Mouse (Mus musculus) neural tube, embryonic 15.5 days (tissue): ENCODE data around the gene Hipk2. TPM values are rescaled to one million over a fixed set of nuclear protein-coding genes. Genes with fewer than 3 reads are reported as not detected.
A peak's percentile ranks its signal among the peaks of the same experiment; 100 is the strongest.

Experiments used
- ATAC-seq: fragments of 200-750 bp; cut with Nextera tagmentation; 2 replicates; pipeline ENCODE4 v1.8.0; 2017; ENCODE audit warnings: mild to moderate bottlenecking, moderate TSS enrichment, moderate library complexity; ENCODE audit not compliant: low FRiP score
- H3K27ac ChIP-seq: fragments of 300-500 bp; sonication (generic); replicated peaks from 2 replicates; pipeline ENCODE4 v1.5.1; 2015; ENCODE audit warnings: mild to moderate bottlenecking, inconsistent platforms
- H3K27me3 ChIP-seq: fragments of 300-500 bp; sonication (generic); replicated peaks from 2 replicates; pipeline ENCODE4 v1.6.1; 2015; ENCODE audit warnings: inconsistent platforms
- H3K36me3 ChIP-seq: fragments of 300-500 bp; sonication (generic); 2 replicates; pipeline ENCODE4 v1.6.1; 2015; ENCODE audit warnings: inconsistent platforms
- H3K4me1 ChIP-seq: fragments of 300-500 bp; sonication (generic); 2 replicates; pipeline ENCODE4 v1.6.1; 2015; ENCODE audit warnings: inconsistent platforms
- H3K4me2 ChIP-seq: fragments of 300-500 bp; sonication (generic); 2 replicates; pipeline ENCODE4 v1.6.1; 2015; ENCODE audit warnings: inconsistent platforms, mild to moderate bottlenecking, moderate library complexity
- H3K4me3 ChIP-seq: fragments of 300-500 bp; sonication (generic); replicated peaks from 2 replicates; pipeline ENCODE4 v1.5.1; 2015; ENCODE audit warnings: mild to moderate bottlenecking, inconsistent platforms
- H3K9ac ChIP-seq: fragments of 300-500 bp; sonication (generic); replicated peaks from 2 replicates; pipeline ENCODE4 v1.6.1; 2015; ENCODE audit warnings: mild to moderate bottlenecking, inconsistent platforms
- H3K9me3 ChIP-seq: fragments of 300-500 bp; sonication (generic); replicated peaks from 2 replicates; pipeline ENCODE4 v1.6.1; 2016; ENCODE audit warnings: inconsistent platforms
- WGBS: fragments of 180-500 bp; shearing (Covaris S2); methylation state at CpG from one replicate; pipeline ENCODE4 v1.1.7; 2015; ENCODE audit warnings: mixed read lengths; 5-methylcytosine and 5-hydroxymethylcytosine counted together
- polyA plus RNA-seq: library from polyadenylated mRNA; unstranded; fragments of >200 nt; fragmentation: Nextera tagmentation; extraction: Ambion mirVana; gene quantifications from 2 replicates; pipeline ENCODE4 v1.2.1, GENCODE M21; 2015

Gene Hipk2
- polyA plus RNA-seq, 1 experiment from 2014 or later = 32.9 TPM

- H3K4me3 ChIP-seq = no peak overlapping the region
- H3K4me2 ChIP-seq = no peak overlapping the region
- H3K27ac ChIP-seq = no peak overlapping the region
- no peaks in the 10 kb centered on the region for H3K4me1 ChIP-seq
- no peaks in the 10 kb centered on the region for H3K27me3 ChIP-seq
- 60% methylated on average over 6 of the region's 6 CpGs for WGBS
- H3K9ac ChIP-seq = no peak overlapping the region
- no peaks in the 10 kb centered on the region for H3K9me3 ChIP-seq
- H3K36me3 ChIP-seq = peaks cover 57% of the 10 kb centered on the region
- no peak for ATAC-seq
Measured at GRCm38 (mm10) chr6:38702810-38703399, 173.1 kb downstream of the Hipk2 start.

GRCm38 (mm10) chr6:38701421-38701820, 174.5 kb downstream of the Hipk2 start:
- Histone ChIP-seq H3K4me3 (no peak overlapping the region), H3K9ac (no peak overlapping the region), H3K4me2 (no peak overlapping the region), H3K36me3 (peaks cover 58% of the 10 kb centered on the region), H3K4me1 (no peaks in the 10 kb centered on the region), H3K27ac (no peak overlapping the region), H3K27me3 (no peaks in the 10 kb centered on the region), H3K9me3 (no peaks in the 10 kb centered on the region)
- WGBS = 49% methylated on average over 2 of the region's 2 CpGs
- ATAC-seq = no peak

GRCm38 (mm10) chr6:38698233-38698889, 177.6 kb downstream of the Hipk2 start:
- Histone ChIP-seq H3K27me3 (no peaks in the 10 kb centered on the region), H3K36me3 (peaks cover 69% of the 10 kb centered on the region), H3K9me3 (no peaks in the 10 kb centered on the region), H3K4me2 (no peak overlapping the region), H3K27ac (no peak overlapping the region), H3K4me1 (0 out of 2 replicates have a peak, but pooled peaks cover 4% of the 10 kb centered on the region), H3K9ac (no peak overlapping the region), H3K4me3 (no peak overlapping the region)
- WGBS = 94% methylated on average over 18 of the region's 18 CpGs
- ATAC-seq = no peak

DNA sequence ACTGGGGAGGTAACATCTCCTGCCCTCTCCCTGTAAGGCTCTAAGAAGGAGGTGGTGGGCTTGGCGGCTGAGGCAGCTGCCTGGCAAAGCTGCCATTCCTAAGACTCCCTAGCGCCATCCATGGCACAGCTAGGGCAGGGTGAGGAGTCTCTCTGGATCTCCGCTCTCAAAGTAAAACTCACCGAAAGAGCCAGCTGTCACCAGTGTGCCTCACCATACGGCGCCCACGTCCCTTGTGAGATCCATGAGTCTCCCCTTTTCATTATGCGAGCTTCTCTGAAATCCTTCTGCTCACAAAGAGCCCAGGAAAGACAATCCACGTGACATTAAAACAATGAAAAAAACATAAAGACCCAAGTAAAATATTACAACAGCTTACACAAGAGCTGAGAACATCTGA, 179.4 kb downstream of the Hipk2 start:
- ATAC-seq = no peak
- 81% methylated on average over 9 of the region's 9 CpGs for WGBS
- no peak overlapping the region for H3K4me3 ChIP-seq
- no peak overlapping the region for H3K27ac ChIP-seq
- no peaks in the 10 kb centered on the region for H3K27me3 ChIP-seq
- H3K4me1 ChIP-seq = 0 out of 2 replicates have a peak, but pooled peaks cover 4% of the 10 kb centered on the region
- H3K36me3 ChIP-seq = peaks cover 59% of the 10 kb centered on the region
- no peak overlapping the region for H3K4me2 ChIP-seq
- no peak overlapping the region for H3K9ac ChIP-seq
- no peaks in the 10 kb centered on the region for H3K9me3 ChIP-seq

GRCm38 (mm10) chr6:38695380-38696054, 180.4 kb downstream of the Hipk2 start:
- Histone ChIP-seq H3K27me3 (no peaks in the 10 kb centered on the region), H3K9ac (no peak overlapping the region), H3K9me3 (no peaks in the 10 kb centered on the region), H3K36me3 (peaks cover 56% of the 10 kb centered on the region), H3K4me2 (no peak overlapping the region), H3K4me3 (no peak overlapping the region), H3K4me1 (0 out of 2 replicates have a peak, but pooled peaks cover 4% of the 10 kb centered on the region), H3K27ac (no peak overlapping the region)
- WGBS = 28% methylated on average over 9 of the region's 9 CpGs
- peak; percentile 69; the same call in 1 of the 2 replicates for ATAC-seq

GRCm38 (mm10) chr6:38692556-38692955, 183.4 kb downstream of the Hipk2 start:
- H3K9me3 ChIP-seq = no peaks in the 10 kb centered on the region
- H3K27ac ChIP-seq = no peak overlapping the region
- H3K4me3 ChIP-seq = no peak overlapping the region
- H3K27me3 ChIP-seq = no peaks in the 10 kb centered on the region
- no peak overlapping the region for H3K9ac ChIP-seq
- 0 out of 2 replicates have a peak, but pooled peaks cover 4% of the 10 kb centered on the region for H3K4me1 ChIP-seq
- H3K4me2 ChIP-seq = no peak overlapping the region
- no peak for ATAC-seq
- H3K36me3 ChIP-seq = peaks cover 34% of the 10 kb centered on the region
- WGBS = 94% methylated on average over 6 of the region's 6 CpGs

DNA sequence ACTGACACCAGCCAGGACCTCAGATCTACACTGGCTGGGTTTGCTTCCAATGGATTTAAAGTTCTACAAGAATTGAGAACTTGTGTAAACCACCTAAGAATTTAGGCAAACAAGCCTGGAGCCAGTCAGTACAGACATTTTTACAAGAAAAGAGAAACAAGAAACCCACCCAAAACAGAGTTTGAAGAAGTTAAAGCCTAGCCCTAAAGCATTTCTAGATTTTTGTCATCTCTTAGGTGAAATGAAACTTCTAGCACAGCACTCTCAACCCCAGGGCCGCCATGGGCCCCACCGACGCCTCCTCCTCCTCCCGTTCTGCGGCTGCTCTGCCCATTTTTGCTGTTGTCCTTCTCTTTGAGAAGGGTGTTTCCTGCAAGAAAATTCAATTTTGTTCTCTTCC, 184.9 kb downstream of the Hipk2 start:
- Histone ChIP-seq H3K9ac (no peak overlapping the region), H3K36me3 (peaks cover 20% of the 10 kb centered on the region), H3K4me3 (no peak overlapping the region), H3K27ac (no peak overlapping the region), H3K9me3 (no peaks in the 10 kb centered on the region), H3K27me3 (no peaks in the 10 kb centered on the region), H3K4me1 (0 out of 2 replicates have a peak, but pooled peaks cover 4% of the 10 kb centered on the region), H3K4me2 (no peak overlapping the region)
- no peak for ATAC-seq
- WGBS = 90% methylated on average over 5 of the region's 5 CpGs

DNA sequence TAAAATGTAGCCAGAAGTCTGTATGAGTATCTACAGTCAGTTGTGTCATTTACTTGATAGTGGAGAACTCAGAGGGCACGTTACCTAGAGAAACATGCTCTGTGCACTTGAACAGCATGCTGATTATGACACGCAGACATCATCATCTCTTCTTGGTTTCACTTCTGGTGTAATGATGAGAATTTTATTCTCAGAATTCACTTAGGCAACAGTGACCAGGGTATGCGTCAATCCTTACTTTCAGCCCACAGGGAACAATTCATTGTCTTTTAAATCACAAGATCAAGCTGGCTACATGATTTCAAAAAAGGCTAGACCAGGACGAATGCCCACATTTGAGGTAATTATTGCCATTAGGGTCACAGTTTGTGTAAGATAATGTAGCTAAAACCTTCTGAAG, 185.3 kb downstream of the Hipk2 start:
- Histone ChIP-seq H3K36me3 (peaks cover 17% of the 10 kb centered on the region), H3K27me3 (no peaks in the 10 kb centered on the region), H3K4me2 (no peak overlapping the region), H3K4me3 (no peak overlapping the region), H3K27ac (no peak overlapping the region), H3K9ac (no peak overlapping the region), H3K4me1 (0 out of 2 replicates have a peak, but pooled peaks cover 4% of the 10 kb centered on the region), H3K9me3 (no peaks in the 10 kb centered on the region)
- no peak for ATAC-seq
- 85% methylated on average over 4 of the region's 4 CpGs for WGBS

DNA sequence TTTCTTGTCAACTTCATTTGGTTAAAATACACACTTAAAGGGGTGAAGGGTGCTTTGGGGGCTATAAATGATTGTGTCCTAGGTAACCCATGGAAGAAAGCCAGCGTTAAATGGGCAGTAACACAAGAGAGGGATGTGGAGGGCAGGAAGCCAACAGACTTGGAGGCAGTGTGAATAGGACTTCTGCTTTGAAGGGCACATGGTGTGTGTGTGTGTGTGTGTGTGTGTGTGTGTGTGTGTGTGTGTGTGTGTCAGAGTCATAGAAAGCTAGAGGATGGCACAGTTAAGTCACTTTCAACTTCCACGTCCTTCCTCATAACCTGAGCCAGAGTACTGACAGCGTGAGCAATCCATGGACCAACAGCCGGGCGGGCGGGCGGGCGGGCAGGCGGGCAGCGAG, 187.1 kb downstream of the Hipk2 start:
- no peak overlapping the region for H3K9ac ChIP-seq
- H3K4me3 ChIP-seq = no peak overlapping the region
- no peaks in the 10 kb centered on the region for H3K27me3 ChIP-seq
- peaks cover 6% of the 10 kb centered on the region for H3K36me3 ChIP-seq
- no peak overlapping the region for H3K4me2 ChIP-seq
- peak; percentile 39 for ATAC-seq
- no peaks in the 10 kb centered on the region for H3K4me1 ChIP-seq
- H3K9me3 ChIP-seq = no peaks in the 10 kb centered on the region
- 74% methylated on average over 10 of the region's 10 CpGs for WGBS
- H3K27ac ChIP-seq = 0 out of 2 replicates have a peak overlapping the region, but pooled peaks have one; percentile 13

DNA sequence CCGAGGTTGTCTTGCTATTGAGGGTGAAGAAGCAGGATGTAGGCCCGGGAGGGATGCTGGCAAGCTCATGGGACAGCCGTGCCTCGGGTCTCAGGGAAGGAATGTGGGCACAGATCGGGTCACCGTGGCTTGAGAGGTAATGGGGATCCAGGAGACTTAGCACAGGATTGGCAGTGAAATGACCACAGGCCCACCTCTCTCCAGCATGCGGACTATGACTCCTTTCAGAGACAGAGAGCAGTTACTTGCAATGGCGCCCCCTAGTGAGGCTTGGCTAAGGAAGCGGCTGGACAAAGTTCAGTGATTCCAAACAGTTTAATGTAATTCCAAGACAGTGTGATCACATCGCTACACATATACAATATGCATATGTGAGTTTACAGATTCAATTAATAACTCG, 188.7 kb downstream of the Hipk2 start:
- no peaks in the 10 kb centered on the region for H3K4me1 ChIP-seq
- no peak overlapping the region for H3K9ac ChIP-seq
- no peak for ATAC-seq
- no peaks in the 10 kb centered on the region; the same call in 1 of the 2 replicates for H3K36me3 ChIP-seq
- no peak overlapping the region for H3K4me3 ChIP-seq
- 70% methylated on average over 11 of the region's 11 CpGs for WGBS
- no peaks in the 10 kb centered on the region for H3K27me3 ChIP-seq
- no peaks in the 10 kb centered on the region for H3K9me3 ChIP-seq
- no peak overlapping the region for H3K27ac ChIP-seq
- no peak overlapping the region for H3K4me2 ChIP-seq

DNA sequence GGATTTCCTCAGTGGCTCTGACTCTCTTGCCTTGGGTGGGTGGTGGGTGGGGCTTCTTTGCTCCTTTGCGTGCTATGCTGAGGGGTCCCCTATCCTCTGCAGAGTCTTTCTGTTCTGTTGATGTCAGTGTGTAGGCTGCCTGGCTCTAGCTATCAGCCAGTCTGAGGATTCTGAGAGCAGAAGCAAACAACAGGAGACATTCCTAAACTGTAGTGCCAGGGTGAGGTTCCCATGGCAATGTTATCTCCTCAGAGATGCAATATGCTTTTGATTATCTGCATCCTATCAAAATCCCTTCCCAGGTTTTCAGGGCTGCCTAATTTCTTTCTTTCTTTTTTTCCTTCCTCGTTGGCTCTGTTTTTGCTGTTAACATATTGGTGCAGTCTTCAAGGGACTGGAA, 193.4 kb downstream of the Hipk2 start:
- no peaks in the 10 kb centered on the region for H3K9me3 ChIP-seq
- no peak overlapping the region for H3K4me3 ChIP-seq
- no peaks in the 10 kb centered on the region for H3K27me3 ChIP-seq
- no peak overlapping the region for H3K4me2 ChIP-seq
- H3K4me1 ChIP-seq = no peaks in the 10 kb centered on the region
- no peak overlapping the region for H3K27ac ChIP-seq
- peaks cover 3% of the 10 kb centered on the region; the same call in 1 of the 2 replicates for H3K36me3 ChIP-seq
- ATAC-seq = no peak
- no peak overlapping the region for H3K9ac ChIP-seq
- WGBS = 72% methylated on average over 2 of the region's 2 CpGs

DNA sequence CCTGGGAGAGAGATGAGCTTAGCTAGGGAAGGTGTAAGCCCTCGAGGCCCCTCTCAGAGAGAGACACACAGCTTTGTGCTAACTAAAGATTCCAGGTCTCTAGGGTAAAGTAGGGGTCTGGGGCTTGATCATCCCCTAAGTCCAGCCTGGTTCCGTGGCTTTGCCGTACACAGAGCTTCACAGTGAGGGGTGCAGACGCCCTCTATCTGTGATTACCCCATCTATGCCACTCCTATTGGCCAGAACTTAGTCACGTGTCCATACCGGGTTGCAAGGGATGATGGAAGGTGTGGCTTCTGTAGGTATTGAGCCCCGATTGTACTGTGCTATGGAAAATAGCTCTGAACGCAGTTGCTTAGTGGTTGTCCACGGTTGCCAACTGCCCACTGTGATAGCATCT, 198.3 kb downstream of the Hipk2 start:
- H3K36me3 ChIP-seq = peaks cover 8% of the 10 kb centered on the region; the same call in 1 of the 2 replicates
- H3K4me3 ChIP-seq = no peak overlapping the region
- H3K27me3 ChIP-seq = no peaks in the 10 kb centered on the region
- no peak for ATAC-seq
- no peak overlapping the region for H3K9ac ChIP-seq
- no peaks in the 10 kb centered on the region for H3K4me1 ChIP-seq
- no peak overlapping the region for H3K27ac ChIP-seq
- H3K9me3 ChIP-seq = no peaks in the 10 kb centered on the region
- no peak overlapping the region for H3K4me2 ChIP-seq
- 81% methylated on average over 9 of the region's 9 CpGs for whole genome bisulfite sequencing
